Comparison of ENCODE assay signal across 23 mouse cellular contexts in the genomic region with DNA sequence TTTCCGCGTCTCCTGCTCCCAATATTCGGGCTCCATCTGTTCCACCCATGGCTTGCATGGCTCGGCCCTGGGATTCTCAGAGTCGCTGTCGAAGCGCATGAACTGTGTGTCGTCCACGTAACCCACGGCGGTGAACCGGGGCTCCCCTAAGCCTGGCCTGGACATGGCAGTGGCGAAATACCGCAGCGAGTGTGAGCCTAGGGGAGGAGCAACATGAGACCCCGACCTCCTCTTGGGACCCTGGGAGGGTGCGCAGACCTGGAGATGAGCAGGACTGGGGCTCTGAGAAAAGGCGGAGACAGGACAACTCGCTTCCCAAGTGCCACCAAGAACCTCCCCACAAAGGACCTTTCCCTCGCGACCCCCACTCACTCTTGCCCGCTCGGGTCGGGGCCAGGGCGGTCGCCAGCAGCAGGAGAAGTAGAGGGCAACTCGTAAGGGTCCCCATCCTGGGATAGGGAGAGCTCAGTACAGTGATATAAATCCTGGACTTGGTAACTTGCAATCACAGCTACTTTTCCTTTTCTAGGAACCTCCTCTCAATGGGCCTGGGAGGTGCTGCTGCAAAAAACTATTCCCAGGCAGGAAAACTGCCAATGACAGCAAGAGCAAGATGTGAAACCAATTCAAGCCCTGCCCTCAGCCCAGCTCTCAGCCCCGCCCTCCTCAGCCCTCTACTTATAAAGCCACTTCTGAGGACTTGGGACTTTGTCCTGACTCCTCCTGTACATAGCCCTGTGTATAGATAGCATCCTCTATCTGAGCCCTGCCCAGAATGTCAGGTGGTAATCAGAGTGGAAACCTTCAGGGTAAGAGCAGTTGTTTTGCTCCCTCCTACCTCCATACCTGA. TPM values are rescaled to one million over a fixed set of nuclear protein-coding genes. Genes with fewer than 3 reads are reported as not detected.
DNase-seq lines count a peak whose midpoint lies in the region; ATAC-seq and TF ChIP-seq lines count a peak whose summit lies in the region.
"Not testable (repeated sequence)": the region's sequence is repeated elsewhere in the genome, so short reads cannot be mapped to it uniquely, and the experiment has no call there.
"Had no signal": no experiment of that assay in that cellular context is flagged by ENCODE, and none has a peak within 500 bp of the region (broad histone marks: within the 10 kb centered on the region; RNA-seq: fewer than 3 reads in every experiment).

Gene Gm7030 (minus strand): TSS at position 458 of the 850 bp plus-strand sequence.

- not testable (repeated sequence) for H3K4me1 ChIP-seq in lung, embryonic 14.5 days (ENCODE audit: insufficient read depth); stomach, embryonic 15.5 days

- not testable (repeated sequence) for H3K4me3 ChIP-seq in lung, embryonic 14.5 days (ENCODE audit: low read depth, low read length); stomach, embryonic 15.5 days (replicated peaks)

- 14% methylated on average over 24 of the region's 28 CpGs for WGBS in lung, embryonic 14.5 days
- 19% methylated on average over 25 of the region's 28 CpGs for WGBS in stomach, embryonic 15.5 days

- H3K9me3 ChIP-seq in lung, embryonic 14.5 days (ENCODE audit: low read depth, low read length); stomach, embryonic 15.5 days: not testable (repeated sequence)

- not testable (repeated sequence) for TF ChIP-seq CTCF in lung, embryonic 14.5 days (IDR thresholded peaks at IDR 0.05; ENCODE audit: low read depth)

- H3K36me3 ChIP-seq in lung, embryonic 14.5 days (ENCODE audit: insufficient read depth); stomach, embryonic 15.5 days: not testable (repeated sequence)

- peak within 1 kb of the TSS; percentile 23; the same call in 1 of the 2 replicates for H3K4me2 ChIP-seq in lung, embryonic 14.5 days
- H3K4me2 ChIP-seq in stomach, embryonic 15.5 days, result peak within 1 kb of the TSS; percentile 19; the same call in 1 of the 2 replicates

- not testable (repeated sequence) for H3K27ac ChIP-seq in lung, embryonic 14.5 days (ENCODE audit: low read depth); stomach, embryonic 15.5 days

- H3K9ac ChIP-seq in lung, embryonic 14.5 days; stomach, embryonic 15.5 days: not testable (repeated sequence)

- DNase-seq in ZHBTc4 (ENCODE audit: low read depth, low spot score), result peak; percentile 46
- peak; percentile 94 for DNase-seq in heart, adult 11 months
- peak; percentile 65 for DNase-seq in kidney, adult 11 months
- peak; percentile 38 for DNase-seq in kidney, postnatal 10 days
- DNase-seq in lung, embryonic 14.5 days, result peak; percentile 19
- DNase-seq in lung, postnatal 14 days, result peak; percentile 9
- peak; percentile 45 for DNase-seq in thymus, postnatal 4 days

- not testable (repeated sequence) for H3K27me3 ChIP-seq in lung, embryonic 14.5 days (ENCODE audit: insufficient read depth, low read length); stomach, embryonic 15.5 days (replicated peaks)

- ATAC-seq in lung, embryonic 14.5 days (ENCODE audit: insufficient read depth), result not testable (repeated sequence)
- ATAC-seq in stomach, embryonic 15.5 days (ENCODE audit: insufficient read depth, low FRiP score, low read depth), result peak; percentile 81

RNA-seq across cellular contexts. Expression of gene Gm7030, which starts in this region (rescaled TPM):
- not detected in 2 replicates for polyA plus RNA-seq in lung, embryonic 14.5 days (2014; fragmentation: Nextera tagmentation; extraction: Ambion mirVana)
- polyA plus RNA-seq in stomach, embryonic 15.5 days (2015; fragmentation: Nextera tagmentation; extraction: Ambion mirVana), result 0.30 TPM in 1 of 2 replicates, not detected in the other
- polyA plus RNA-seq: C2C12; embryonic facial prominence, embryonic 13.5 days; forebrain, embryonic 11.5 days; forebrain, embryonic 16.5 days; gonadal fat pad, adult 2 months; heart, embryonic 14.5 days; hindbrain, embryonic 10.5 days; hindbrain, embryonic 15.5 days; limb, embryonic 13.5 days; liver, embryonic 11.5 days; liver, embryonic 16.5 days; midbrain, embryonic 14.5 days; neural tube, embryonic 14.5 days; Patski; urinary bladder, adult 2 months had no signal

Comparison
In these comparisons a context has a peak if more than half of its experiments do, and no peak if none do; other contexts are left out.
1. Peak in DNase-seq and H3K4me2 ChIP-seq in lung, embryonic 14.5 days; RNA of the gene not detected or under 1 TPM.
2. Peak in ATAC-seq and H3K4me2 ChIP-seq in stomach, embryonic 15.5 days; RNA of the gene not detected or under 1 TPM.
3. DNase-seq: peak in every context shown above with its lines; median percentile 94 in heart, adult 11 months; 65 in kidney, adult 11 months; 46 in ZHBTc4; 45 in thymus, postnatal 4 days; 38 in kidney, postnatal 10 days; 19 in lung, embryonic 14.5 days; 9 in lung, postnatal 14 days.